Mouse (Mus musculus) heart, embryonic 10.5 days (tissue): Measurements from ENCODE around the gene Slc24a2. TPM values are rescaled to one million over a fixed set of nuclear protein-coding genes. Genes with fewer than 3 reads are reported as not detected.

Experiments used
- DNase-seq: peaks from one replicate; pipeline ENCODE4 v3.0.0-alpha.2; 2017; ENCODE audit warnings: low spot score
- H3K27ac ChIP-seq: fragments of 300-500 bp; sonication (generic); 2 replicates; pipeline ENCODE4 v1.5.1; 2016; ENCODE audit warnings: mild to moderate bottlenecking
- H3K27me3 ChIP-seq: fragments of 300-500 bp; sonication (generic); 2 replicates; pipeline ENCODE4 v1.6.1; 2016; ENCODE audit warnings: mild to moderate bottlenecking; ENCODE audit not compliant: poor library complexity, insufficient read depth, severe bottlenecking
- H3K36me3 ChIP-seq: fragments of 300-500 bp; sonication (generic); 2 replicates; pipeline ENCODE4 v1.6.1; 2016; ENCODE audit warnings: mild to moderate bottlenecking, moderate library complexity
- H3K4me1 ChIP-seq: fragments of 300-500 bp; sonication (generic); 2 replicates; pipeline ENCODE4 v1.6.1; 2016; ENCODE audit warnings: mild to moderate bottlenecking
- H3K4me3 ChIP-seq: fragments of 300-500 bp; sonication (generic); 2 replicates; pipeline ENCODE4 v1.5.1; 2016; ENCODE audit warnings: mild to moderate bottlenecking, moderate library complexity
- H3K9me3 ChIP-seq: fragments of 300-500 bp; sonication (generic); 2 replicates; pipeline ENCODE4 v1.6.1; 2016; ENCODE audit warnings: mild to moderate bottlenecking, moderate library complexity
- WGBS: fragments of 180-500 bp; shearing (Covaris S2); methylation state at CpG from one replicate; pipeline ENCODE4 v1.1.7; 2016; 5-methylcytosine and 5-hydroxymethylcytosine counted together
- polyA plus RNA-seq: library from polyadenylated mRNA; unstranded; fragments of >200 nt; fragmentation: Nextera tagmentation; extraction: Ambion mirVana; gene quantifications from 2 replicates; pipeline ENCODE4 v1.2.1, GENCODE M21; 2016

Slc24a2 gene
- polyA plus RNA-seq, 1 experiment from 2014 or later = 5.0 TPM

GRCm38 (mm10) chr4:86957576-86958411, 272.5 kb downstream of the Slc24a2 start:
- no peaks in the 10 kb centered on the region for H3K9me3 ChIP-seq
- H3K4me1 ChIP-seq = peaks cover 30% of the 10 kb centered on the region
- H3K4me3 ChIP-seq = peak overlapping the region; percentile 38
- no peak for DNase-seq
- 0 out of 2 replicates have a peak, but pooled peaks cover 3% of the 10 kb centered on the region for H3K27me3 ChIP-seq
- no peaks in the 10 kb centered on the region for H3K36me3 ChIP-seq
- 0 out of 2 replicates have a peak overlapping the region, but pooled peaks have one; percentile 1 for H3K27ac ChIP-seq
- 30% methylated on average over 14 of the region's 14 CpGs for WGBS

DNA sequence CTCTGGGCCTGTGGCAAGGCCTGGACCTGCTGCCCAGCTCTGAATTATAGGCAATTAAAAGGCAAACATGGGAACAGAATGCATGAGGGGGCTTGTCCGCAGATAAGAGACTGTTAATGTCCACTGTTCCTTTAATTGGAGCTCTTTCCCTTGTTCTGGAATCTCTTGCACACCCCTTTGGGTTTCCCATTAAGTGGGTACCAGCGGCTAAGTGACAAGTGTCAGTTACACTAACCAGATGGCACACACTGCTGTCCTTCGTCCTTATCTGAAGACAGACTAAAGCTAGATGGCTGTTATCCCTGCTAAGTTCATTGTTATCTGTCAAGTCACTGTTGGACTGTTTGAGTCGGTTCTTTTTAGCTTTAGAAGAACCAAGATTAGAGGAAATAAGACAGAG, 274.8 kb downstream of the Slc24a2 start:
- no peak for DNase-seq
- H3K36me3 ChIP-seq = no peaks in the 10 kb centered on the region
- peak overlapping the region; percentile 56; the same call in 1 of the 2 replicates for H3K27ac ChIP-seq
- no peaks in the 10 kb centered on the region for H3K27me3 ChIP-seq
- 14% methylated on average over 4 of the region's 4 CpGs for WGBS
- H3K4me3 ChIP-seq = no peak overlapping the region
- no peaks in the 10 kb centered on the region for H3K9me3 ChIP-seq
- peaks cover 30% of the 10 kb centered on the region for H3K4me1 ChIP-seq

- WGBS = 47% methylated on average over 5 of the region's 5 CpGs
- peaks cover 30% of the 10 kb centered on the region for H3K4me1 ChIP-seq
Measured at GRCm38 (mm10) chr4:86953519-86953918, 276.8 kb downstream of the Slc24a2 start.

GRCm38 (mm10) chr4:86948794-86949193, 281.5 kb downstream of the Slc24a2 start:
- H3K4me3 ChIP-seq = no peak overlapping the region
- peak; percentile 48 for DNase-seq
- peaks cover 6% of the 10 kb centered on the region; the same call in 1 of the 2 replicates for H3K4me1 ChIP-seq
- H3K36me3 ChIP-seq = no peaks in the 10 kb centered on the region
- no peak overlapping the region for H3K27ac ChIP-seq
- no peaks in the 10 kb centered on the region for H3K27me3 ChIP-seq
- no peaks in the 10 kb centered on the region for H3K9me3 ChIP-seq
- 92% methylated on average over 1 of the region's 1 CpGs for WGBS

More at GRCm38 (mm10) chr4:86953519-86953918, 276.8 kb downstream of the Slc24a2 start:
- no peak overlapping the region for H3K27ac ChIP-seq
- no peaks in the 10 kb centered on the region for H3K36me3 ChIP-seq
- H3K27me3 ChIP-seq = no peaks in the 10 kb centered on the region
- no peak for DNase-seq
- no peak overlapping the region for H3K4me3 ChIP-seq
- no peaks in the 10 kb centered on the region for H3K9me3 ChIP-seq

GRCm38 (mm10) chr4:86943296-86943695, 287.0 kb downstream of the Slc24a2 start:
- DNase-seq = no peak

DNA sequence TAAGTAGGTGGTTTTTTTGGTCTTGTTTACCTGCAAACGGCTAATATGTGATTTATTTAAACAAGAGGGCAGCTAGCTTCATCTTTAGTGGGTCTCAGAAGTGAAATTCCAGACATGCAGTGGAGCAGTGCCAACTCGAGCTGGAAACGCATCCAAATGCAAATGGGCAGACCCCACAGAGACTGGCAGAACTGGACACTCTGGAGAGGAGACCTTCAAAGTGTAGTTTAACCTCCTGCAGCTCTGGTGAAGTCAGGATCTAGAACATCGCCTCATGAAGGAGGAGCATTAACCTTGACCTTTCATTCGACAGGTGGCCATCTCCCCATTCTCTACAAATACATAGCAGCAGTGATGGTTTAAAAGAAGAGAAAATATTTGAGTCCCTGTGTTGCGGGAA, 287.6 kb downstream of the Slc24a2 start:
- no peaks in the 10 kb centered on the region for H3K36me3 ChIP-seq
- no peaks in the 10 kb centered on the region for H3K27me3 ChIP-seq
- WGBS = 84% methylated on average over 6 of the region's 6 CpGs
- H3K4me3 ChIP-seq = no peak overlapping the region
- no peaks in the 10 kb centered on the region for H3K9me3 ChIP-seq
- H3K4me1 ChIP-seq = 0 out of 2 replicates have a peak, but pooled peaks cover 3% of the 10 kb centered on the region
- no peak for DNase-seq
- H3K27ac ChIP-seq = no peak overlapping the region

More at GRCm38 (mm10) chr4:86943296-86943695, 287.0 kb downstream of the Slc24a2 start:
- H3K36me3 ChIP-seq = no peaks in the 10 kb centered on the region
- no peak overlapping the region for H3K27ac ChIP-seq
- H3K27me3 ChIP-seq = no peaks in the 10 kb centered on the region
- WGBS = 50% methylated on average over 6 of the region's 6 CpGs
- H3K4me3 ChIP-seq = no peak overlapping the region
- 0 out of 2 replicates have a peak, but pooled peaks cover 3% of the 10 kb centered on the region for H3K4me1 ChIP-seq
- H3K9me3 ChIP-seq = no peaks in the 10 kb centered on the region

GRCm38 (mm10) chr4:86936706-86937105, 293.6 kb downstream of the Slc24a2 start:
- H3K4me1 ChIP-seq = no peaks in the 10 kb centered on the region
- no peak overlapping the region for H3K4me3 ChIP-seq
- WGBS = 70% methylated on average over 3 of the region's 3 CpGs

DNA sequence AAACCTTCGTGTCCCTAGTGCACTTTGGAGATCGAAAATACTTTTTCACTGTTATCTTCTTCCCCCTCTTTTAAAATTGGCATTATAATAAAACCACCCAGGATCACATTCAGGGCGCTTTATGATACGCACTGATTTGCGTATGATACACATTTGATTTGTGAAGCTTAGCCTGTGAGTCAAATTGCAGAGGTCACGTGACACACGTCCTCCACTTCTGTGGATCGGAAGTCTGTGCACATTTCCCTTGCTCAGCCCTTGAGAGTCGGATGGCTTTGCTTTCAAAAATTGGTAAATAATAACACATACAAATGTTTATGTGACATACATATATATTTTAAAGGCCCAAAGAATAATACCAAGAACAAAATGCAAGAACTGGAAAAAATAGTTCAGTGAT, 294.1 kb downstream of the Slc24a2 start:
- no peak overlapping the region for H3K4me3 ChIP-seq
- H3K9me3 ChIP-seq = no peaks in the 10 kb centered on the region
- DNase-seq = no peak
- peaks cover 2% of the 10 kb centered on the region for H3K4me1 ChIP-seq
- no peak overlapping the region for H3K27ac ChIP-seq
- peaks cover 10% of the 10 kb centered on the region; the same call in 1 of the 2 replicates for H3K36me3 ChIP-seq
- H3K27me3 ChIP-seq = no peaks in the 10 kb centered on the region
- 94% methylated on average over 9 of the region's 9 CpGs for WGBS

More at GRCm38 (mm10) chr4:86936706-86937105, 293.6 kb downstream of the Slc24a2 start:
- no peak overlapping the region for H3K27ac ChIP-seq
- H3K27me3 ChIP-seq = no peaks in the 10 kb centered on the region
- peaks cover 10% of the 10 kb centered on the region; the same call in 1 of the 2 replicates for H3K36me3 ChIP-seq
- DNase-seq = no peak
- H3K9me3 ChIP-seq = no peaks in the 10 kb centered on the region
